Mouse (Mus musculus): ENCODE measurements at regions not wholly inside any gene's neighbourhood (a gene's known extent, or its start where the extent isn't known, plus 50 kb on each side); places are given as distances from the start of the nearest gene placed in this dataset.
"Not testable (repeated sequence)": the region's sequence is repeated elsewhere in the genome, so short reads cannot be mapped to it uniquely, and the experiment has no call there.

DNA sequence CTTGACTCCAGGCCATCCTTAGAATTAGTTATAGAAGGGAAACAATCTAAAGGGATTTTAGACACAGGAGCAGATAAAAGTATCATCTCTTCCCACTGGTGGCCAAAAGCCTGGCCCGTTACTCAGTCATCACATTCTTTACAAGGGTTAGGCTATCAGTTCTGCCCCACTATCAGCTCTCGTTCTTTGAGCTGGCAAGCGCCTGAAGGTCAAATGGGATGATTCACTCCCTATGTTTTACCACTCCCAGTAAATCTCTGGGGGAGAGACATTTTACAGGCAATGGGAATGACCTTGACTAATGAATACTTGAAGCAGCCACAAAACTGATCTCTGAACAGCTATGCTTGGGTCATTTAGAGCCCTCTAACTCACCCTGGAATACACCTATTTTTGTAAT, 70.8 kb downstream of the Gm4847 start:
- H3K27ac ChIP-seq; DNase-seq; H3K79me2 ChIP-seq (replicated peaks; ENCODE audit: control insufficient read depth, insufficient read depth, low read length); H3K4me1 ChIP-seq (ENCODE audit: control insufficient read depth, insufficient read depth, low read length); H3K36me3 ChIP-seq (ENCODE audit: control insufficient read depth, insufficient read depth, low read length); H3K4me3 ChIP-seq; H3K27me3 ChIP-seq (ENCODE audit: control insufficient read depth, insufficient read depth, low read length); H3K9ac ChIP-seq (ENCODE audit: low read depth, low read length): not testable (repeated sequence)
- intact Hi-C loops (cut with DNase I): loop anchor here (10.0 kb wide), 1 partner anchor 52 kb away; no protein-coding TSS in a partner anchor
- 54% methylated on average over 3 of the region's 3 CpGs for WGBS

DNA sequence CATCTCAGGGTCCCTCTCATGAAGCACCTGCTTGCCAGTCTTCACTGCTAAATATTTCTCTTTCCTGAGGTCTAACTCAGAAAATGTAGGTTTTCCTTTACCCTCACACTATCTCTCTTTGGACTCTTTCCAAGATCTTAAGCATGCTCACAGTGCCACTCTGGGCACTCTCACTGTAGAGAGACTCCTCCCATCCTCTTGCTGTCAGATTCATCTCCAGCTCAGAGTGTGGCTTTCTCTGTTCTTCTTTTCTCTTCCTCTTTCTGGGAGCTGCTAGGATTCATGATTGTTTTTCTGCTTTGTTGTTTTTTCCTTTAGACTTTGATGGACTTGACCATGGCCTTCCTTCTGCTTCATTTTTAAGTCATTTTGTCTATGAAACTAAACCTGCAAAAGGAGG, 74.4 kb upstream of the Gm4846 start:
- no peaks in the 10 kb centered on the region for H3K79me2 ChIP-seq (replicated peaks; ENCODE audit: control insufficient read depth, insufficient read depth, low read length)
- H3K4me1 ChIP-seq (ENCODE audit: control insufficient read depth, insufficient read depth, low read length): no peaks in the 10 kb centered on the region
- DNase-seq: no peak
- no peak overlapping the region for H3K9ac ChIP-seq (ENCODE audit: low read depth, low read length)
- no peaks in the 10 kb centered on the region for H3K36me3 ChIP-seq (ENCODE audit: control insufficient read depth, insufficient read depth, low read length)
- no peak overlapping the region for H3K4me3 ChIP-seq
- intact Hi-C loops (cut with DNase I): loop anchor here (10.0 kb wide), 1 partner anchor 47 kb away; no protein-coding TSS in a partner anchor
- TF ChIP-seq POLR2A (IDR thresholded peaks at IDR 0.05; ENCODE audit: insufficient read depth, low read depth, low read length) (no peak), EP300 (IDR thresholded peaks at IDR 0.05; ENCODE audit: insufficient read depth, low read depth, low read length) (no peak), CTCF (IDR thresholded peaks at IDR 0.05) (no peak)
- H3K27ac ChIP-seq: no peak overlapping the region
- H3K27me3 ChIP-seq (ENCODE audit: control insufficient read depth, insufficient read depth, low read length): no peaks in the 10 kb centered on the region

All from heart, adult 2 months (tissue).